Mouse (Mus musculus): ENCODE data around the gene Psmd3. TPM values are rescaled to one million over a fixed set of nuclear protein-coding genes. Genes with fewer than 3 reads are reported as not detected.

The Psmd3 gene
- polyA plus RNA-seq, 1 experiment from 2014 or later: 165 TPM

Other genes starting within 250 kb of the Psmd3 start
- 93.8 and 113 TPM in 2 replicates for gene Mien1, start 243.6 kb upstream of the Psmd3 start, polyA plus RNA-seq (2015; fragmentation: Nextera tagmentation; extraction: Ambion mirVana)
- gene Grb7, start 236.2 kb upstream of the Psmd3 start, polyA plus RNA-seq (2015; fragmentation: Nextera tagmentation; extraction: Ambion mirVana): 2.2 and 2.9 TPM in 2 replicates
- gene Ikzf3, start 136.5 kb upstream of the Psmd3 start, polyA plus RNA-seq (2015; fragmentation: Nextera tagmentation; extraction: Ambion mirVana): 0.13 TPM in 1 of 2 replicates, not detected in the other
- gene Zpbp2, start 131.5 kb upstream of the Psmd3 start, polyA plus RNA-seq (2015; fragmentation: Nextera tagmentation; extraction: Ambion mirVana): 0.15 and 0.34 TPM in 2 replicates
- 63.4 and 76.8 TPM in 2 replicates for gene Ormdl3, start 95.2 kb upstream of the Psmd3 start, polyA plus RNA-seq (2015; fragmentation: Nextera tagmentation; extraction: Ambion mirVana)
- not detected in 2 replicates for gene Lrrc3c, start 84.3 kb upstream of the Psmd3 start, polyA plus RNA-seq (2015; fragmentation: Nextera tagmentation; extraction: Ambion mirVana)
- gene Gm12355, start 56.9 kb upstream of the Psmd3 start, polyA plus RNA-seq (2015; fragmentation: Nextera tagmentation; extraction: Ambion mirVana): 0.28 and 0.55 TPM in 2 replicates
- not detected in 2 replicates for gene Gsdma3, start 56.2 kb upstream of the Psmd3 start, polyA plus RNA-seq (2015; fragmentation: Nextera tagmentation; extraction: Ambion mirVana)
- gene Gsdma2, start 35.8 kb upstream of the Psmd3 start, polyA plus RNA-seq (2015; fragmentation: Nextera tagmentation; extraction: Ambion mirVana): not detected in 2 replicates
- 0.12 TPM in 1 of 2 replicates, not detected in the other for gene Gsdma, start 18.2 kb upstream of the Psmd3 start, polyA plus RNA-seq (2015; fragmentation: Nextera tagmentation; extraction: Ambion mirVana)
- gene Csf3, start 18.7 kb downstream of the Psmd3 start, polyA plus RNA-seq (2015; fragmentation: Nextera tagmentation; extraction: Ambion mirVana): not detected in 2 replicates
- 35.1 and 37.4 TPM in 2 replicates for gene Med24, start 46.9 kb downstream of the Psmd3 start, polyA plus RNA-seq (2015; fragmentation: Nextera tagmentation; extraction: Ambion mirVana)
- 30.0 and 32.0 TPM in 2 replicates for gene Thra, start 58.1 kb downstream of the Psmd3 start, polyA plus RNA-seq (2015; fragmentation: Nextera tagmentation; extraction: Ambion mirVana)
- gene Nr1d1, start 92.8 kb downstream of the Psmd3 start, polyA plus RNA-seq (2015; fragmentation: Nextera tagmentation; extraction: Ambion mirVana): 5.9 and 6.4 TPM in 2 replicates
- 14.6 and 15.7 TPM in 2 replicates for gene Msl1, start 113.0 kb downstream of the Psmd3 start, polyA plus RNA-seq (2015; fragmentation: Nextera tagmentation; extraction: Ambion mirVana)
- gene Casc3, start 122.4 kb downstream of the Psmd3 start, polyA plus RNA-seq (2015; fragmentation: Nextera tagmentation; extraction: Ambion mirVana): 22.3 and 23.1 TPM in 2 replicates
- gene Rapgefl1, start 154.2 kb downstream of the Psmd3 start, polyA plus RNA-seq (2015; fragmentation: Nextera tagmentation; extraction: Ambion mirVana): 0.64 and 0.98 TPM in 2 replicates
- 2.3 and 2.6 TPM in 2 replicates for gene Wipf2, start 181.1 kb downstream of the Psmd3 start, polyA plus RNA-seq (2015; fragmentation: Nextera tagmentation; extraction: Ambion mirVana)
- gene Cdc6, start 225.2 kb downstream of the Psmd3 start, polyA plus RNA-seq (2015; fragmentation: Nextera tagmentation; extraction: Ambion mirVana): 21.1 and 22.9 TPM in 2 replicates
- gene Rara, start 245.3 kb downstream of the Psmd3 start, polyA plus RNA-seq (2015; fragmentation: Nextera tagmentation; extraction: Ambion mirVana): 27.9 and 28.3 TPM in 2 replicates

All from heart, embryonic 13.5 days (tissue).